Mouse (Mus musculus): ENCODE measurements around the gene Amacr. TPM values are rescaled to one million over a fixed set of nuclear protein-coding genes. Genes with fewer than 3 reads are reported as not detected.

Amacr gene
- polyA plus RNA-seq, 1 experiment from 2014 or later, result 8.5 TPM

GRCm38 (mm10) chr15:10954381-10955016, 27.1 kb upstream of the Amacr start:
- 91% methylated on average over 6 of the region's 6 CpGs for WGBS
- Histone ChIP-seq H3K4me1 (replicated peaks; ENCODE audit: control insufficient read depth, insufficient read depth, low read length) (no peaks in the 10 kb centered on the region), H3K27ac (ENCODE audit: low read length) (no peak overlapping the region), H3K4me3 (replicated peaks; ENCODE audit: low read length) (no peak overlapping the region), H3K9me3 (ENCODE audit: control insufficient read depth, low read length) (no peaks in the 10 kb centered on the region), H3K4me2 (ENCODE audit: low read length) (no peak overlapping the region), H3K36me3 (ENCODE audit: control insufficient read depth, insufficient read depth) (no peaks in the 10 kb centered on the region), H3K9ac (replicated peaks; ENCODE audit: low read depth, low read length) (no peak overlapping the region), H3K27me3 (replicated peaks; ENCODE audit: control insufficient read depth, insufficient read depth, low read length) (no peaks in the 10 kb centered on the region)
- no peak for ATAC-seq

- Histone ChIP-seq H3K27me3 (replicated peaks; ENCODE audit: control insufficient read depth, insufficient read depth, low read length) (no peaks in the 10 kb centered on the region), H3K9me3 (ENCODE audit: control insufficient read depth, low read length) (no peaks in the 10 kb centered on the region), H3K36me3 (ENCODE audit: control insufficient read depth, insufficient read depth) (no peaks in the 10 kb centered on the region), H3K4me2 (ENCODE audit: low read length) (no peak overlapping the region), H3K9ac (replicated peaks; ENCODE audit: low read depth, low read length) (no peak overlapping the region), H3K4me1 (replicated peaks; ENCODE audit: control insufficient read depth, insufficient read depth, low read length) (no peaks in the 10 kb centered on the region), H3K27ac (ENCODE audit: low read length) (no peak overlapping the region), H3K4me3 (replicated peaks; ENCODE audit: low read length) (no peak overlapping the region)
- WGBS, result 77% methylated on average over 5 of the region's 5 CpGs
- ATAC-seq, result no peak
Measured at GRCm38 (mm10) chr15:10955156-10955555, 26.4 kb upstream of the Amacr start.

- WGBS, result 43% methylated on average over 3 of the region's 3 CpGs
- Histone ChIP-seq H3K9ac (replicated peaks; ENCODE audit: low read depth, low read length) (no peak overlapping the region), H3K27ac (ENCODE audit: low read length) (no peak overlapping the region), H3K9me3 (ENCODE audit: control insufficient read depth, low read length) (no peaks in the 10 kb centered on the region), H3K36me3 (ENCODE audit: control insufficient read depth, insufficient read depth) (no peaks in the 10 kb centered on the region), H3K4me1 (replicated peaks; ENCODE audit: control insufficient read depth, insufficient read depth, low read length) (no peaks in the 10 kb centered on the region), H3K27me3 (replicated peaks; ENCODE audit: control insufficient read depth, insufficient read depth, low read length) (no peaks in the 10 kb centered on the region), H3K4me3 (replicated peaks; ENCODE audit: low read length) (no peak overlapping the region), H3K4me2 (ENCODE audit: low read length) (no peak overlapping the region)
- no peak for ATAC-seq
Measured at GRCm38 (mm10) chr15:10956706-10957105, 24.9 kb upstream of the Amacr start.

- Histone ChIP-seq H3K4me2 (ENCODE audit: low read length) (no peak overlapping the region), H3K4me3 (replicated peaks; ENCODE audit: low read length) (no peak overlapping the region), H3K27ac (ENCODE audit: low read length) (no peak overlapping the region), H3K36me3 (ENCODE audit: control insufficient read depth, insufficient read depth) (no peaks in the 10 kb centered on the region), H3K9ac (replicated peaks; ENCODE audit: low read depth, low read length) (no peak overlapping the region), H3K4me1 (replicated peaks; ENCODE audit: control insufficient read depth, insufficient read depth, low read length) (no peaks in the 10 kb centered on the region), H3K27me3 (replicated peaks; ENCODE audit: control insufficient read depth, insufficient read depth, low read length) (no peaks in the 10 kb centered on the region), H3K9me3 (ENCODE audit: control insufficient read depth, low read length) (no peaks in the 10 kb centered on the region)
- ATAC-seq, result no peak
- 92% methylated on average over 15 of the region's 15 CpGs for whole genome bisulfite sequencing
Measured at GRCm38 (mm10) chr15:10959277-10960026, 22.1 kb upstream of the Amacr start.

- Histone ChIP-seq H3K4me1 (replicated peaks; ENCODE audit: control insufficient read depth, insufficient read depth, low read length) (no peaks in the 10 kb centered on the region), H3K9me3 (ENCODE audit: control insufficient read depth, low read length) (no peaks in the 10 kb centered on the region), H3K4me2 (ENCODE audit: low read length) (no peak overlapping the region), H3K4me3 (replicated peaks; ENCODE audit: low read length) (no peak overlapping the region), H3K27me3 (replicated peaks; ENCODE audit: control insufficient read depth, insufficient read depth, low read length) (no peaks in the 10 kb centered on the region), H3K9ac (replicated peaks; ENCODE audit: low read depth, low read length) (no peak overlapping the region), H3K36me3 (ENCODE audit: control insufficient read depth, insufficient read depth) (no peaks in the 10 kb centered on the region), H3K27ac (ENCODE audit: low read length) (no peak overlapping the region)
- WGBS, result 94% methylated on average over 5 of the region's 5 CpGs
- ATAC-seq, result no peak
Measured at GRCm38 (mm10) chr15:10960267-10960666, 21.3 kb upstream of the Amacr start.

- H3K4me2 ChIP-seq (ENCODE audit: low read length), result no peak overlapping the region
- ATAC-seq, result no peak
- no peaks in the 10 kb centered on the region for H3K36me3 ChIP-seq (ENCODE audit: control insufficient read depth, insufficient read depth)
- 94% methylated on average over 2 of the region's 2 CpGs for WGBS
- H3K4me3 ChIP-seq (replicated peaks; ENCODE audit: low read length), result no peak overlapping the region
- H3K27me3 ChIP-seq (replicated peaks; ENCODE audit: control insufficient read depth, insufficient read depth, low read length), result no peaks in the 10 kb centered on the region
- no peak overlapping the region for H3K27ac ChIP-seq (ENCODE audit: low read length)
- no peaks in the 10 kb centered on the region for H3K4me1 ChIP-seq (replicated peaks; ENCODE audit: control insufficient read depth, insufficient read depth, low read length)
- no peak overlapping the region for H3K9ac ChIP-seq (replicated peaks; ENCODE audit: low read depth, low read length)
- no peaks in the 10 kb centered on the region for H3K9me3 ChIP-seq (ENCODE audit: control insufficient read depth, low read length)
Measured at GRCm38 (mm10) chr15:10962601-10963000, 19.0 kb upstream of the Amacr start.

GRCm38 (mm10) chr15:10969439-10969838, 12.1 kb upstream of the Amacr start:
- Histone ChIP-seq H3K27ac (ENCODE audit: low read length) (no peak overlapping the region), H3K4me1 (replicated peaks; ENCODE audit: control insufficient read depth, insufficient read depth, low read length) (no peaks in the 10 kb centered on the region), H3K9me3 (ENCODE audit: control insufficient read depth, low read length) (no peaks in the 10 kb centered on the region), H3K36me3 (ENCODE audit: control insufficient read depth, insufficient read depth) (no peaks in the 10 kb centered on the region), H3K4me2 (ENCODE audit: low read length) (no peak overlapping the region), H3K27me3 (replicated peaks; ENCODE audit: control insufficient read depth, insufficient read depth, low read length) (no peaks in the 10 kb centered on the region), H3K9ac (replicated peaks; ENCODE audit: low read depth, low read length) (no peak overlapping the region), H3K4me3 (replicated peaks; ENCODE audit: low read length) (no peak overlapping the region)
- 86% methylated on average over 3 of the region's 3 CpGs for WGBS
- no peak for ATAC-seq

- Histone ChIP-seq H3K4me2 (ENCODE audit: low read length) (no peak overlapping the region), H3K9ac (replicated peaks; ENCODE audit: low read depth, low read length) (no peak overlapping the region), H3K27ac (ENCODE audit: low read length) (no peak overlapping the region), H3K36me3 (ENCODE audit: control insufficient read depth, insufficient read depth) (no peaks in the 10 kb centered on the region), H3K9me3 (ENCODE audit: control insufficient read depth, low read length) (no peaks in the 10 kb centered on the region), H3K4me3 (replicated peaks; ENCODE audit: low read length) (no peak overlapping the region), H3K27me3 (replicated peaks; ENCODE audit: control insufficient read depth, insufficient read depth, low read length) (no peaks in the 10 kb centered on the region), H3K4me1 (replicated peaks; ENCODE audit: control insufficient read depth, insufficient read depth, low read length) (no peaks in the 10 kb centered on the region)
- ATAC-seq, result no peak
- 87% methylated on average over 5 of the region's 5 CpGs for WGBS
Measured at GRCm38 (mm10) chr15:10970777-10971176, 10.8 kb upstream of the Amacr start.

- ATAC-seq, result no peak
- no peak overlapping the region for H3K9ac ChIP-seq (replicated peaks; ENCODE audit: low read depth, low read length)
- no peak overlapping the region for H3K4me2 ChIP-seq (ENCODE audit: low read length)
- H3K4me1 ChIP-seq (replicated peaks; ENCODE audit: control insufficient read depth, insufficient read depth, low read length), result peaks cover 6% of the 10 kb centered on the region; the same call in 1 of the 2 replicates
- H3K9me3 ChIP-seq (ENCODE audit: control insufficient read depth, low read length), result no peaks in the 10 kb centered on the region
- no peak overlapping the region for H3K4me3 ChIP-seq (replicated peaks; ENCODE audit: low read length)
- H3K27me3 ChIP-seq (replicated peaks; ENCODE audit: control insufficient read depth, insufficient read depth, low read length), result no peaks in the 10 kb centered on the region
- no peaks in the 10 kb centered on the region for H3K36me3 ChIP-seq (ENCODE audit: control insufficient read depth, insufficient read depth)
- H3K27ac ChIP-seq (ENCODE audit: low read length), result no peak overlapping the region
Measured at GRCm38 (mm10) chr15:10977151-10977550, 4.4 kb upstream of the Amacr start.

Measured in forebrain, embryonic 16.5 days (tissue).